Mouse (Mus musculus) cerebellum, postnatal 36 days (tissue): ENCODE results near the gene Ctsd.

ENCODE experiments used
- DNase-seq, 2 experiments: peaks; one replicate each; pipeline ENCODE4 v3.0.0; 2021 to 2022; ENCODE audit warnings: mixed read lengths in 2 of 2

Gene Ctsd

DNA sequence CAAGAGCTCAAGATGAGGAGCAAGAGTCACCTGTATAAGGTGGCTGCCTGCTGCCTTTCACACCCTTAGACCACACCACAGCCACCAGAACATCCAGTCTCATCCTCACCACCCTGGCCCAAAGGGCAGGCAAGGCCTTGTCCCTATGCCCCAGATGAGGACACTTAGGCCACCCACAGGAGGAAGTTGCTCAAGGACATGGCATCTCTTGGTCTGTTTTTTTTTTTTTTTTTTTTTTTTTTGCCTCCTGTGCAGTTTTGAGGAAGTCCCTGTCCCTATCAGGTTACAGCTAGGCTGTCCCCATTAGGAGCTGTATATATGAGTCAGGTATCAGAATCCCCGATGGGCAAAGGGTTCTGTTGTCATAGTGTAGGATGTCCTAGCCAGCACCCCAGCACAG, 11.4 kb upstream of the Ctsd start:
- no peak for DNase-seq

DNA sequence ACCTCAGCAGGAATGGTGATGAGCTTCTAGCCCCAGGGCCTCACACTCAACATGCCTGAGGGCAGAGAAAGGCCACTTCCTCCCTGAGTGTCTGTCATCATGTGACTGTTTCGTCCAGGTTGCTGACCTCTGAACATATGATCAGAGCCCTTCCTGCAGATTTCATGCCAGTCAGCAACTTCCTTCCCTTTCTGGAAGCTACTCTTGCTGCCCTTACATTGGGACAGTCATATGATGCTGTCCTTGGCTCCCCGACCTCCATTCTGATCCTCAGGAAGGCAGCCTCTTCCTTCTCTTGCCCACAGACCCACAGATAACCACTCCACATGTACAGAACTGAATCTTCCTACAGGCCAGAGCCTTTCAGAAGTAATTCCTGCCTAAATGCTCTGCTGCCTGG, 10.2 kb upstream of the Ctsd start:
- DNase-seq: no peak

DNA sequence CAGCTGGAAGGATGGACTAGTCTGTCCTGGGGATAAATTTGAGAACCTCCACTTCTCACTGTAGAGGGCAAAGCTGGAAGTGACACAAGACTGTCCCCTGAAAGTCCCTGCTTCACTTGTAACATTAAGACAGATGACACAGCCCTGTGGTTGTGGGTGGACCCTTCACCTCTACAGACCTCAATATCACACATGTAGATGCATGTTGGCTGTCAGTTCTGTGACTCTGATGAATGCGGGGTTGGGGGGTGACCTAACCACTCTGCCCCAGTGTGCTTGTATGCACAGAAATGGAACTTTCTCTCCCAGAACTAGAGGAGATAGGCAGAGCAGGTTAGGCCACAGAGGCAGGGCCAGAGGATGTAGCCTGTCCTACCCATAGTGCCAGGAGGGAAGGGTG, 8.8 kb upstream of the Ctsd start:
- DNase-seq: no peak

DNA sequence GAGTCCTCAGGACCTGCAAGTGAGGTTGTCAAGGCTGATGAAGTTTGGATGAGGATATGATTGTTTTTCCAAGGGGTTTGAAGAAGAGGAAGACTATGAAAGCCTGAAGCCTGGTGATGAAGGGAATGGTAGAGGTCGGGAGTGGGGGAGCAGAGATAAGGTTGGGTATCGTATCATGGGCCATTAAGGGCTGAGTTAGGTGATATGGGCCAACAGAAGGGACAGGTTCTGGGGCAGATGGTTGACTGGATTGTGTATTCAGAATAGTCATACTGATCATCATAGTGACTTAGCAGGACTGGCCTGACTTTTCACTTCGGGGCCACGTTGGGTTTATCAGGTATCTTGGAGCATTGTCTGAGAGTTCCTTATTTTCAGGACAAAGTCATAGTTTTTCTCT, 7.6 kb upstream of the Ctsd start:
- no peak for DNase-seq

DNA sequence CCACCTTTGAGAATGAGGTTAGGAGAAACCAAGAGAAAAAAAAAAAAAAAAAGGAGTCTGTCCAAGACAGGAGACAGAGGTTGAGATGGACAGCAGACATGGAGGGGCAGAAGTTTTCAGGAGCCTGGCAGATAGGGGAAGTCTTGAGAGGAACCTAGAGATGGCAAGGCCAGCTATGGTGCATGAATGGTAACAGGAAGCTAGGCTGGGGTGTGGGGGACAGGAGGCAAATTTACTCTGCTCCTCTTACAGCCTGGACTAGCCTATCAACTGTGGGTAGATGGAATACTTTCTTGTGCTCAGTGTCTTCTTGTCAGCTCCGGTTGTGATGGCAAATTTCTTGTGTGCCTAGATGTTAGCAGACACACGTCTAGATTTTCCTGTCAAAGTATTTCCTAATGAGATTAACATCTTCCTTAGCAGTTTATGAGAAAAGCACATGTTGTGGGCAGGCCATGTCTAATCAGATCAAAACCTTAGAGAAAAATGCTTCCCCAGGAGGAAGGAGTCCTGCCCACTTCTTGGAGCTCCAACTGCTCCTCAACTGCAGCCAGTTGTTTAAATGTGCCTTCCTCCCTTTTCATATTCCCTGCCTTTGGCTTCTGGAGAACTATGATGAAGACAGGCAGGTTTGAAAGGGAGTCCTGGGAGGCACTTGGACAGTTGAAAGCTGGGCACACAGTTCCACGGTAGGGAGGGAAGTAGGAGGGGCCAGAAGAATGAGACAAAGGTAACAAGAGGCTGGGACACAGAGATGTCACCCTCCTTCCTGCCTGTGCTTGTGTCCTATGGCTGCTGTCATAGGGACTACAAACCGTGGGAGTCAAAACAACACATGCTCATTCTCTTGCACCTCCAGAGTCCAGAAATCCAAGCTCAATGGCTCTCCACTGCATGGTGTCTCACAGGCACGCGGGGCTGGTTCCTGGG, 6.7 kb upstream of the Ctsd start:
- DNase-seq: no peak

DNA sequence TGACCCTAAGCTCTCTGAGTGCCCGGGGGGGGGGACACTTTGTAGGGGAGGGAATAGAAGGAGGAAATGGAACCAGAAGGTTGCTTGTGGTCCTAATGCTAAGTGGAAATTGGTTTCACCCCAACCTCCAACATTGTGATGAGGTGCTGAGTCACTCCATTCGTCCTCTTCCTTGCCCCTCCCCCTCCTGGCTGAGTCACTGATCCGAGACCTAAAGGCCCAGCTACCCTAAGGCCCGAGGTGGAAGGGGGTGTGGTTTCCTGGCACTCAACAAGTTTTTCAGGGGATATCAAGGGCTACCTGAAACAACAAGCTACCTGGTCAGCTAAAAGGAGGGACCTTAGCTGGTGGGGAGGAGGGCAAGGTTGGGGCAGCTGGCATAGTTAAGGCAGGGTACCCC, 5.4 kb upstream of the Ctsd start:
- DNase-seq: no peak

DNA sequence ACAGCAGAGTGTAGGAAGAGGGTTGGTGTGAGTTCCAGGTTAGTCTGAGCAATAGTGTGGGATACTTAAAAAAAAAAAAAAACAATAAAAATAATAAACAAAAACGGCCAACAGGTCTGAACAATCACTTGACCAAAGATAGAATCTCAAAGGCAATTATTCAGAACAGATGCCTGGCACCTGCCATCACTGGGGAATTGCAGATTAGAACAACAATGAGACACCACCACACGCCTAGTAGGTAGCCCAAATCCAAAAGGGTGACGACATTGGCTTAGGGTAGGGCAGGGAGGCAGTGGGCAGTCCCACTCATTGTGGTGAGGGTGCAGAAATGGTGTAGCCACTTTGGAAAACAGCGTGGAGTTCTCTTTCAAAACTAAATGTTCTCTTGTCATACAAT, 3.8 kb upstream of the Ctsd start:
- no peak for DNase-seq

DNA sequence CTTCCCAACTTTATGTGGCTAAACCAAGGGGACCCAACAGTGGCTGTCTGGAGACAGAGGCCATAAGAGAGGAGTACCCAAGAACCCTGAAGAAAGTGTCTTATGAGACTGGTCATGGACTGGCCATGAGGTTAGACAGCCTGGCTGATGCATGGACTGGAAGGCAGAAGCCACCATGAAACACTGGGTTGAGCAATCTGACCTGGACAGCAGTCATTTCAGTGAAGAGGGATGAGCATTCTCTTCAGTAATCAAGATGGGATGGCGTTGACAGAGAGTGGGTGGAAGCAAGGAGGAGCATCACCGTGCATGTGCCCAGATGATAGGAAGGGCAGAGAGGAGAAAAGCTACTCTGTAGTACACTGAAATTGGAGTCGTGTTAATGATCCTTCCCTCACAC, 3.3 kb upstream of the Ctsd start:
- no peak for DNase-seq

DNA sequence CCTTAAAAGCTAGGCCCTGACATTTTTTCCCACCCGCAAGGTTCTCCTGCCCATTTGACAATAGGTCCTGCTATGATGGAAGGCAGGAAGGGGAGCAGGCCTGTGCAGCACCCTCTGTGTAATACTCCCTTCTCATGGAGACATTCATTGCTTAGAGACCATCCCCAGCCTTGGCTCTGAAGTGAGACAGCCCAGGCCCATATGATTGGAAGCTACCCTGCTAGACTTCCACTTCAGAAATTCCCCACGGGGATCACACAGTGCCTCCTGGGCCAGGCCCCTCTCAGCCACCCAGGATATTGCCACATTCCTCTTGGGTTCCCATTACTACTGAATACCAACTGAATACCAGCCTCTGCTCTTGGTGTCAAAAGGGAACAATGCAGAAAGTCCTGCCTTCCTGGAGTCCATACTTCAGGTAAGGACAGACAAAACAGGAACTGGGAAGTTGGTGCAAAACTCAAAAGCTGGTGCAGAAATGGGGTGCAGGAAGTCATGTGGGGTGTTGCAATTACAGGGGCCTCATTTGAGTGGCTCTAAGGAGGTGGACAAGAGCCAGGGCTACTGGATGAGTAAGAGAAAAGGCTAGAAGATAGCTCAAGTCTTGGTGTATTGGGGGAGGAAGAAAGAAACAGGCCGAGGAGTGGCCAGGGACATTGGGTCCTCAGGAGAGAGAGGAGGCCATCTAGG, 2.3 kb upstream of the Ctsd start:
- no peak for DNase-seq

DNA sequence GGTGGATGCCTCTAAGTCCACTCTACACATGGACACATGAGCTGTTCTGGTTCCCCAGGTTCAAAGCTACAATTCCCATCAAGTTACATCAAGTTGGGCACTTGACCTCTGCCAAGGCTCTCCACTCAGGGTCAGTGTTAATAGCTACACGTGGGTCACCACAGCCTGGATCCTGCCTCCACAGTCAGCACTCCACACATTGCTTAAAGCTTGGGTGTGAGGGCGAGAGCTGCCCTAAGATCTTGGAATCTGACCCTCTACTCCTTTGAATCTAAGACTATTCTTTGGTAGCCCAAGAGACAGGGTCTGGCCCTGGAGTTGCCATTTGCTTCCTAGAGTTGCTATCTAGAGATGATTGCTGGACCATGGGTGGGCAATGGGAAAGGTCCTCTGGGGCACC, 902 bp upstream of the Ctsd start:
- no peak for DNase-seq

DNA sequence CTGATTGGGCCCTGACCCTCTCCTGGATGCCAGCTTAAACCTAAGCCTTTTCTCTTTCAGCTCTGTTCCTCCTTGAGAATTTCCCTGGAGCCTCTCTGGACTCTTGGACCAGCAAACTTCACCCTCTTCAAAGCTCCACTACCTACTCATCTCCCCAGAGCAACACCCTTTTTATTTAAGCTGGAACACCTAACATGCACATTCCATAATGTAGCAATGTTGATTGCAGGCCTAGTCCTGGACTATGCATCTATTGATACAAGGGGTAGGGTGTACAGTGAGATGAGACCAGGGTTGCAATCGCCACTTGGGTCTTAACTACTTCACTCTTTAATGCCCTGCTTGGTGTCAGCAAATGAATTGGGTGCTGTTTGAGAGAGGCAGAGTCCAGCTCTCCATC, 360 bp upstream of the Ctsd start:
- DNase-seq: no peak

DNA sequence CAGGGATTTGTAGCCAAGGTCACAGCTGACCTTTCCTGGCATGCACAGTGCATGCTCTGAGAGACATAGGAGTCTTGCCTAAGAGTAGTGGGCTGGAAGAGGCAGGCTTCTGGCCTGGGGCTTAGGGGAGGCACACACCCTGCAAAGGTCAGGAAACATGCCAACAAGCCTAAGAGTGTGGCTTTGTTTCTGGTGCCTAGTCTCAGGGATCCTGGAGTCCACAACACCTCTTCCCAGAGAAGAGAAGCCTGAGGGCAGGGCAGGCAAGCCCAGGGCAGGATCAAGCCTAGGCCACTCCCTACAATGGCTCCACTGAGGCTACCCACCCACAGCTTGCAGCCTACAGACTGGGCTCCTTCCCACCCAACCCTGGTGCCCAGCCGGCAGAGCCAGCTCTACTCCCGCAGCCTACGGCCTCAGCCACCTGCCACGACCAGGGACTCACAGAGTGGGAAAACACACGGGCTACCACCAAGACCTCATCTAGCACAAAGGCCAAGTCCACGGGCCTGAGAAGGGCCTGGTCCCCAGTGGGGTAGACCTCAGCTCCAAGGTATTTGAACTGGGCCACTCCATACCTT, 1.1 kb downstream of the Ctsd start:
- DNase-seq: peak in 1 of 2 experiments; percentile 21

DNA sequence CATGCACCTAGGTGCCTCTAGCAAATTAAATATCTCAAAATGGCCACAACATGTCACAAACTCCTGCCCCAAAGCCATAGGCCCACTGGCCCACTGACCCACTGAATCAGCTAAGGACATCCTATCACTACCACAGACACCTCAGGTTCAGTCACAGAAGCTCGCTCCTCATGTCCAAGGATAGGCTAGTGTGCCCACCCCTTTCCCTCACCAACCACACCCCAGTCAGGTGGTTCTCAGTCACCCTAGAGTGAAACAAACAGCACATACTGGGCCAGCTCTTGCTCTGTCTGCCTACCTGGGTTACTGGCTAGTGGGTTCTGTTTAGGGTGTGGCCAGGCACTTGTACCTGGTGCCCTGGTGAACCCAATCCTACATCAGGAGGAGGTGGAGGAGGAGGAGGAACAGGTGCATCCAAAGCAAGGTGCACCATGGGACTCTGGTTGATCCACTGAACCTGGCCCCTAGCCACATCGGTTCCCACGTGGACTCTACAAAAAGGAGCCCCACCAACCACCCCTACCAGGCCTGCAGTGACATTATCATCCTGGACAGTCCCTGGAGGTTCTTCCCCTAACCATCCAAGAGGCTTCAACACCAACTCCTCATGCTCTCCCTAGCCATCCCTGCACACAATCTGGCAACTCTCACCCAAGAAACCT, 2.0 kb downstream of the Ctsd start:
- DNase-seq: no peak

DNA sequence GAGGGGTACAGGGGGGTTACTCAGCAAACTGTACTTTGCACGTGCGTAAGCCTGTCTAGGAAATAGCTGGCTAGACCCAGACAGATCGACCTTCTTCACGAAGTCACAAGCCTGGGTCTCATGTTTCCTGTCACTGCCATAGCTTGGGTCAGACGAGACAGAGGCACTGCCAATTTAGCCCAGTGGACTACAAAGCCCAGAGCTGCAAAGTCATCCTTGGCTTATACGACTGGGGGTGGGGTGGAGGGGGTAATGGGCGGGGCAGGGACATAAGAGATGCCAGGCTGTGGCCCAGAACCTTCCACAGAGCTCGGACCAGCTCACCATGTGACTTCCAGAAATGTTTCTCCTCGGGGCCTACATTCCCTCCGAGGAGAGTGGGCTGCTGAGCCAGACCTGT, 3.5 kb downstream of the Ctsd start:
- no peak for DNase-seq

DNA sequence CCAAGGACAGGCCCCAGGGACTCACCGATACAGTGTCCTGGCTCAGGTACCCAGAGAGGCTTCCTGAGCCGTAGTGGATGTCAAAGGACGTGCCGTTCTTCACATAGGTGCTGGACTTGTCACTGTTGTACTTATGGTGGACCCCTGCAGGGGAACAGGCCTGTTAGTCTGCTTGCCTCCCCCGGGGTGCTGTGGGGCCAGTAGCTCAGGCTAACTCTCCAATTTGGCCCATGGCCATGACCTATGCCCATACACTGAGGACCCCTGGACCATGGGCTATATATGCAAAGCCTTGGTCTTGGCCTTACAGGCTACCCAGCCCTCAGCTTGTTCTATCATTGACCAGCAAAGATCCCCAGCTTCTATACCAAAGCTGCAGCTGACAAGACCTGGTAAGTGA, 5.3 kb downstream of the Ctsd start, which contains the start of gene Gm49369:
Gene Gm49369, minus strand, starts transcription at position 101 of the 400 bp plus-strand sequence.
- DNase-seq: no peak

DNA sequence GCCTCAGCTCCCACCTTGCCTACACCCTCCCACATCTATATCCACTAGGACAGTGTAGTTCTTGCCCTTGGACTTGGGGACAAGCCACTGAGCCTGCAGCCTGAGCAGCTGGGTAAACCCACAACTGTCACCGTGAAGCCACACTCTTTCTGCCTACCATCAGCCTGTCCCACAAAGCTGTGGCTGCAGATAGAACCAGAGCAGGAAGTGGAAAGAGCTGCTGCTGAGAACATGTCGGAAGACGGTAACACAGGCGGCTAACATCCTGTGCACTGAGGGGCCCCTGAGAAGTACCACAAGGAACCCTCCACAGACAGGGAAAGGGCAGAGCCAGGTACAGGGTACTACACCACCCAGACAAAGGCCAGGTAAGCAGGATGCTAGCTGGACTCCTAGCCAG, 6.7 kb downstream of the Ctsd start:
- DNase-seq: no peak

DNA sequence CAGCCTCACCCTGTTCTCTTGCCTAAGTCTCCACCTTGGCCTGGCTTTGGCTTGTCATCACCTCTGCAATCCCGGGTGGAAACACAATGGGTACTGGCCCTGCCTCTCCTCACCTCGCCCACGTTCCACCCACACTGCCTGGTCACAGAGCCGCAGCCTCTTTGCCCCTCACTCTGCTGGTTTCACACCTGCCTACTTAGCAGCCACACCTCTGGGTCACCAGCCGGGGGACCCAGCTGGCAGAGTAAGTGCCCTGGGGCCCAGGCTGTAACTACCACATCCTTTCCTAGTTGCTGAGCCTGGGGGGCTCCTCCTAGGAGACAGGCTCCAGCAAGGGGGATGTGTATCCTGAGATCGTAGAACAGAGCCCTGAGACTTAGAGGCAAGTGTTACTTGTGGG, 8.7 kb downstream of the Ctsd start:
- DNase-seq: no peak

DNA sequence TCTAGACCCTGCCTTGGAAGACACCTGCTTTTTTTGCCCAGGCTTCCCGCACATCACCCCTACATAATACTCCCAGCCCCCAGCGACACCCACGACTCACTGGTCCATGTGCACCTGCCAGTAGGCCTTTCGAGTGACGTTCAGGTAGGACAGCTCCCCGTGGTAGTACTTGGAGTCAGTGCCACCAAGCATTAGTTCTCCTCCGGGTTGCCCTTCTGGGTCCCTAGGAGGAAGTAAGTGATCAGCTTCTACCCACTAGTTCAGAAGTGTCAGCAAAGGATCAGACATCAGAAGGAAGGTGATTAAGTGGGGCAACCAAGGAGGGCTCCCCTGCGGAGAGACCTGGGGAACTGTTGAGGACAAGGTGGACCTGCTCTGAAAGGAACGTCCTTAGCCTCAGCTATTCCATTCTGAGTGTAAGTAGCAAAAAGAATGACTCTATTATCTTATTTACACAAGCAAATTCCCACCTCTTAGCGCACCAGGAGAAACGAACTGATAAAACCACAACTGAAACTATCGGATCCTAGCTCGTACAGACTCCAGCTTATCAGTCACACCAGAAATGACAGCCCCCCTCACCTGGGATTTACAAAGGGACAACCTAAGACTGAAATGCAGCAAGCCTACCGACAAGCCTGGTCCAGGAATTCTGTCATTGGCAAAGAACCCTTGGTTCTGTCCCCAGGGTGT, 10.5 kb downstream of the Ctsd start:
- no peak for DNase-seq

DNA sequence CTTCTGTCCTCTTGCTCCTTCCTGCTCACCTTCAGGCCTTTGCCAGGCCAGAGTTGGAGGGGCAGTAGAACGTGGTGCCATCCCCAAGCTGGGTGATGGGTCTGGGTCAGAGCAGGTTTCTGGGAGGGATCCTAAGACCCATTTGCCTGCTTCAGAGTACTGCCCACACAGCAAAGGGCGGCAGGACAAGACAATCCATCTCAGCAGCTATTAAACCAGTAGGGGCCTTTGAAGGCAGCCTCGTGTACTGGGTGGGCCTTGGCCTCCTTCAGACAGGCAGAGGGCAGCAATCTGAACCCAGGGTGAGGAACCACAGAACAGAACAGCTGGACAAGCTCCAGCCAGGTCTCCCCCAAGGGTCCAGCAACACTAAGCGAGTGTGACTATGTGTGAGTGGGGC, 11.7 kb downstream of the Ctsd start:
- DNase-seq: no peak

DNA sequence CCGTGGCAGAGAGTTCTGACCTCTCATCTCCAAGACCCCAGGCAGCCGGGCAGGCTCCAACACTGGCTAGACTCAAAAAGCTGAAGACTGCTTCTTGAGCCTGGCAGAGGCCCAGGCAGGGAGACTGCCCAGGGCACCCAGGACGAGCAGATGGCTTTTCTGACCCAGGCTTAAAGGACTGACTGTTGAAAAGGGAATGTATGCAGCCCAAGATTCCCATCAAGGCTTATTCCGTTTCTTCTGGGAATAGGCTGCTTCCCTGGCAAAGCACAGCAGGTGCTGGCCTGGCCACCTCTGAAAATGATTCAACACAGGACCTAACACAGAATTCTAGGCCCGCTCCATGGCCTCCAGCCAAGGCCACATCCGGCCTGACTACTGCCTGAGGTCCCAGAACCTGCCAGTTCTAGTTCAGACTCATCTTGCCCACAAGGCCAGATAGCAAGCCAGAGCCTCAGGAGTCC, 12.5 kb downstream of the Ctsd start:
- peak; percentile 77 to 80 for DNase-seq

DNA sequence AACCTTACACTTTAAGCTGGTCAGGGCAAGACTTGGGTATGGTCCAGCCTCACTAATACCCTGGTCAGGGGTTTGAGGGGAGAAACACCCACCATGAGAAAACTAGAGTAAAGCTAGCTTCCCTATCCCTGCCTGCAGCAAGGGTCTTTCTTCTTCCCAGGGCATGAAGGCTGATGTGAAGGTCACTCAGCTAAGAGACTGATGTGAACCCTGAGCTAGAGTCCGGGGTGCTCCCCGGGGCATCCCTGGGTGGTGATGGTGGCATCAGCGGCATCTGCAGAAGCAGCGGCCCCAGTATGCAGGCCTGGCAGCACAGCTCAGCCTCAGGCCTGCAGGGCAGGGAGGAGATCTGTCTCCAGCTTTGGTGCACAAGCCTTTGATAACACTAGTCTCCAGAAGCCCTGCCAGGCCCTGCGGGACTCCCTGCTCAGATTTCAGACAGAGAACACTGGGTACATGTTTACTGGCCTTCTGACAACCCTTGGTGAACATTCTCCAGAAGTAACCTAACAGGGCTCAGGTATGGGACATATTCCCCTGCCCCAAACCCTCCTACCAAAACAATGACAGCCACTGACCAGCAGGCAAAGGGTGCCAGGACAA, 13.3 kb downstream of the Ctsd start:
- DNase-seq: no peak
